Mouse (Mus musculus): Measurements from ENCODE around the gene 2410002F23Rik.
"Not testable (repeated sequence)": the region's sequence is repeated elsewhere in the genome, so short reads cannot be mapped to it uniquely, and the experiment has no call there.

Gene 2410002F23Rik

GRCm38 (mm10) chr7:44262791-44263643, 16.5 kb downstream of the 2410002F23Rik start:
- peak; percentile 89 to 97 for DNase-seq (ENCODE audit: low spot score in 2 of 2)

GRCm38 (mm10) chr7:44268117-44268516, 21.6 kb downstream of the 2410002F23Rik start:
- no peak for DNase-seq (ENCODE audit: low spot score in 2 of 2)

GRCm38 (mm10) chr7:44269397-44269796, 22.9 kb downstream of the 2410002F23Rik start:
- DNase-seq (ENCODE audit: low spot score in 2 of 2): no peak

GRCm38 (mm10) chr7:44271309-44271708, 24.8 kb downstream of the 2410002F23Rik start:
- DNase-seq (ENCODE audit: low spot score in 2 of 2): no peak

- no peak for DNase-seq (ENCODE audit: low spot score in 2 of 2)
These were observed 26.0 kb downstream of the 2410002F23Rik start for GRCm38 (mm10) chr7:44272546-44272945.

GRCm38 (mm10) chr7:44273446-44273845, 26.9 kb downstream of the 2410002F23Rik start:
- DNase-seq (ENCODE audit: low spot score in 2 of 2): no peak

- DNase-seq (ENCODE audit: low spot score in 2 of 2): no peak
These were observed 27.6 kb downstream of the 2410002F23Rik start for GRCm38 (mm10) chr7:44274096-44274495.

- DNase-seq (ENCODE audit: low spot score in 2 of 2): no peak
These were observed 29.0 kb downstream of the 2410002F23Rik start for GRCm38 (mm10) chr7:44275546-44275945.

GRCm38 (mm10) chr7:44276461-44277249, 30.1 kb downstream of the 2410002F23Rik start:
- DNase-seq (ENCODE audit: low spot score in 2 of 2): no peak

- DNase-seq (ENCODE audit: low spot score in 2 of 2): peak in 1 of 2 experiments; percentile 43
These were observed 30.7 kb downstream of the 2410002F23Rik start for GRCm38 (mm10) chr7:44277250-44277622.

GRCm38 (mm10) chr7:44280959-44281358, 34.4 kb downstream of the 2410002F23Rik start:
- no peak for DNase-seq (ENCODE audit: low spot score in 2 of 2)

- DNase-seq (ENCODE audit: low spot score in 2 of 2): no peak
These were observed 35.1 kb downstream of the 2410002F23Rik start for GRCm38 (mm10) chr7:44281586-44281985.

- no peak for DNase-seq (ENCODE audit: low spot score in 2 of 2)
These were observed 41.2 kb downstream of the 2410002F23Rik start for GRCm38 (mm10) chr7:44287760-44288159.

GRCm38 (mm10) chr7:44290986-44291385, 44.5 kb downstream of the 2410002F23Rik start:
- DNase-seq (ENCODE audit: low spot score in 2 of 2): no peak

- DNase-seq (ENCODE audit: low spot score in 2 of 2): no peak
These were observed 44.9 kb downstream of the 2410002F23Rik start for GRCm38 (mm10) chr7:44291418-44291817.

- not testable (repeated sequence) for DNase-seq (ENCODE audit: low spot score in 2 of 2)
These were observed 51.0 kb downstream of the 2410002F23Rik start for GRCm38 (mm10) chr7:44297501-44297900.
